Mouse (Mus musculus) midbrain, embryonic 12.5 days (tissue): ENCODE measurements around the gene Col8a1. TPM values are rescaled to one million over a fixed set of nuclear protein-coding genes. Genes with fewer than 3 reads are reported as not detected.

ENCODE experiments used
- ATAC-seq: fragments of 200-750 bp; cut with Nextera tagmentation; 2 replicates; pipeline ENCODE4 v1.8.0; 2017; ENCODE audit warnings: low read depth, moderate TSS enrichment, moderate library complexity; ENCODE audit not compliant: low FRiP score
- H3K27ac ChIP-seq: fragments of 300-500 bp; sonication (generic); replicated peaks from 2 replicates; pipeline ENCODE4 v1.5.1; 2016; ENCODE audit warnings: mild to moderate bottlenecking
- H3K27me3 ChIP-seq: fragments of 300-500 bp; sonication (generic); 2 replicates; pipeline ENCODE4 v1.6.1; 2016; ENCODE audit warnings: mild to moderate bottlenecking
- H3K36me3 ChIP-seq: fragments of 300-500 bp; sonication (generic); 2 replicates; pipeline ENCODE4 v1.6.1; 2016
- H3K4me1 ChIP-seq: fragments of 300-500 bp; sonication (generic); 2 replicates; pipeline ENCODE4 v1.6.1; 2016
- H3K4me2 ChIP-seq: fragments of 300-500 bp; sonication (generic); replicated peaks from 2 replicates; pipeline ENCODE4 v1.6.1; 2016; ENCODE audit warnings: mild to moderate bottlenecking, moderate library complexity
- H3K4me3 ChIP-seq: fragments of 300-500 bp; sonication (generic); 2 replicates; pipeline ENCODE4 v1.5.1; 2016; ENCODE audit warnings: mild to moderate bottlenecking
- H3K9ac ChIP-seq: fragments of 300-500 bp; sonication (generic); replicated peaks from 2 replicates; pipeline ENCODE4 v1.6.1; 2016; ENCODE audit warnings: mild to moderate bottlenecking, moderate library complexity
- H3K9me3 ChIP-seq: fragments of 300-500 bp; sonication (generic); 2 replicates; pipeline ENCODE4 v1.6.1; 2016; ENCODE audit warnings: mild to moderate bottlenecking
- WGBS: fragments of 180-500 bp; shearing (Covaris S2); methylation state at CpG from one replicate; pipeline ENCODE4 v1.1.7; 2016; 5-methylcytosine and 5-hydroxymethylcytosine counted together
- polyA plus RNA-seq: library from polyadenylated mRNA; unstranded; fragments of >200 nt; fragmentation: Nextera tagmentation; extraction: Ambion mirVana; gene quantifications from 2 replicates; pipeline ENCODE4 v1.2.1, GENCODE M21; 2016

Gene Col8a1
- polyA plus RNA-seq, 1 experiment from 2014 or later, result 7.6 TPM

DNA sequence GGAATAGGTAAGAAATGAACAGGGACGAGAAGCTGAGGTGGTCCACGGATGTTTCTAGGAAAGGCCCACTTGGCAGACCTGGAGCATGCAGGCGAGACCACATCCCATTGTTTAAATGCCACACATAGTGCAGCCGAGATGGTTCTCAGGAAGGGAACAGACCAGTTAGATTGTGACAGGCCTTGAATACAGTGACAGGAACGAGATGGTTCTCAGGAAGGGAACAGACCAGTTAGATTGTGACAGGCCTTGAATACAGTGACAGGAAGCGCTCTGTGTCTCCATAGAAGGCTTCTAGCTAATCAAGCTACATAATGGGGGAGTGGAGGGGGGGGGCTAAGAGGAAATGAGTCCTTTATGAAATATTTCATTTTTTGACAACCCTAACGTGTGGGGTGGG lies 174.5 kb downstream of the Col8a1 start:
- 78% methylated on average over 7 of the region's 7 CpGs for WGBS
- no peak for ATAC-seq
- Histone ChIP-seq H3K4me2 (no peak overlapping the region), H3K27ac (no peak overlapping the region), H3K36me3 (no peaks in the 10 kb centered on the region), H3K9me3 (no peaks in the 10 kb centered on the region), H3K27me3 (no peaks in the 10 kb centered on the region), H3K9ac (no peak overlapping the region), H3K4me1 (no peaks in the 10 kb centered on the region; the same call in 1 of the 2 replicates), H3K4me3 (no peak overlapping the region)

DNA sequence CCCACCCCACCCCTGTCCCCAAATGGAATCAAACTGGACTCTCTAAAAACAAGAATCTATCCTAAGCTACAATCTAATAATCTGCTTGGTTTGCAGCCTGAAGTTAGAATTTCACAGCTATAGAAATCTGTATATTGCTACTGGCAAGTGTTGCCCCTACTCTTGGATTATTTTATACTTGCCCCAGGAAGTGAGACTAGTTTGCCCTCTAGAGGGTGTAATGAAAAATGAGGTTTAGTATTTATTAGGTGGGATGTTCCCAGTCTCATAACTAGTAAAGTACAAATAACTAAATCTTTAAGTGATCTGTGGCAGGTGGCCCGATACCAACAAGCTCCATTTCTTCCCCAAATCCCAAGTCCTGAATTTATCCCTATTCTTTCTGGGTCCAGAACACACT lies 177.0 kb downstream of the Col8a1 start:
- Histone ChIP-seq H3K27ac (no peak overlapping the region), H3K4me2 (no peak overlapping the region), H3K9ac (no peak overlapping the region), H3K4me1 (no peaks in the 10 kb centered on the region; the same call in 1 of the 2 replicates), H3K4me3 (no peak overlapping the region), H3K36me3 (no peaks in the 10 kb centered on the region), H3K9me3 (no peaks in the 10 kb centered on the region), H3K27me3 (no peaks in the 10 kb centered on the region)
- WGBS, result 91% methylated on average over 1 of the region's 1 CpGs
- no peak for ATAC-seq

DNA sequence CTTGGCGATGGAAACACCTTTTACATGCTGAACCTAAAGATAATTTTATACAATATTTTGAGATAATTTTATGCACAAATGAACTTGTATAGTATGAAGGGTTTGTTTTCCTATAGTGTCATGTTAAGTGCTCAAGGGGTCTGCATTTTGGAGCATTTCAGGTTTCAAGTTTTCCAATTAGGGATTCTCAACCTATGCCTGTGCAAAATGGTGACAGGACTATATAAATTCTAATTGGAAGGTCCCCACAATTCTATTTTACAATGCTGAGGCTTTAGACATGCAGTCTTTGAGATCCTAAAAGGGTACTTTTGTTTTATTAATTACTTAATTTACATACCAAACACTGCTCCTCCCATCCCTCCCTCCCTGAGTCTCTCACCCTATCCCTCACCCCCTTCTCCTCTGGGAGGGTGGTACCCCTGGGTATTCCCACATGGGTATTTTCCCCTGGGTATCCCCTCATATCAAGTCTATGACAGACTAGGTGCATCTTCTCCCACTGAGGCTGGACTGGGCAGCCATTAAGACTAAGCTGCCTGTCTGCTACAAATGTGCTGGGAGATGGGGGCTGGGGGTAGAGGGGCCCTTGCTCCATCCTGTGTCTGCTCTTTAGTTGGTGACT lies 178.7 kb downstream of the Col8a1 start:
- Histone ChIP-seq H3K4me2 (no peak overlapping the region), H3K4me1 (no peaks in the 10 kb centered on the region; the same call in 1 of the 2 replicates), H3K4me3 (no peak overlapping the region), H3K9ac (no peak overlapping the region), H3K27me3 (no peaks in the 10 kb centered on the region), H3K9me3 (no peaks in the 10 kb centered on the region), H3K27ac (no peak overlapping the region), H3K36me3 (no peaks in the 10 kb centered on the region)
- WGBS, result 90% methylated on average over 1 of the region's 1 CpGs
- 0 out of 2 replicates have a peak, but pooled peaks have one; percentile 44 for ATAC-seq

Other genes starting within 250 kb of the Col8a1 start
- 39.8 and 47.9 TPM in 2 replicates for gene Cmss1, start 147.9 kb downstream of the Col8a1 start, polyA plus RNA-seq